Mouse (Mus musculus) heart, embryonic 13.5 days (tissue): ENCODE measurements around the gene Acp7. TPM values are rescaled to one million over a fixed set of nuclear protein-coding genes. Genes with fewer than 3 reads are reported as not detected.

ENCODE experiments used
- ATAC-seq: fragments of 200-750 bp; cut with Nextera tagmentation; 2 replicates; pipeline ENCODE4 v1.8.0; 2017; ENCODE audit warnings: moderate TSS enrichment; ENCODE audit not compliant: insufficient number of reproducible peaks, low FRiP score, low TSS enrichment; ENCODE audit errors: extremely low read depth
- H3K27ac ChIP-seq: fragments of 300-500 bp; sonication (generic); replicated peaks from 2 replicates; pipeline ENCODE4 v1.5.1; 2015; ENCODE audit warnings: moderate library complexity, mild to moderate bottlenecking, inconsistent platforms
- H3K27me3 ChIP-seq: fragments of 300-500 bp; sonication (generic); replicated peaks from 2 replicates; pipeline ENCODE4 v1.6.1; 2015; ENCODE audit warnings: mild to moderate bottlenecking, inconsistent platforms
- H3K36me3 ChIP-seq: fragments of 300-500 bp; sonication (generic); 2 replicates; pipeline ENCODE4 v1.6.1; 2015; ENCODE audit warnings: mild to moderate bottlenecking, inconsistent platforms
- H3K4me1 ChIP-seq: fragments of 300-500 bp; sonication (generic); 2 replicates; pipeline ENCODE4 v1.6.1; 2015; ENCODE audit warnings: inconsistent platforms
- H3K4me2 ChIP-seq: fragments of 300-500 bp; sonication (generic); 2 replicates; pipeline ENCODE4 v1.6.1; 2015; ENCODE audit warnings: inconsistent platforms, mild to moderate bottlenecking, moderate library complexity
- H3K4me3 ChIP-seq: fragments of 300-500 bp; sonication (generic); 2 replicates; pipeline ENCODE4 v1.5.1; 2015; ENCODE audit warnings: moderate library complexity, mild to moderate bottlenecking, inconsistent platforms
- H3K9ac ChIP-seq: fragments of 300-500 bp; sonication (generic); 2 replicates; pipeline ENCODE4 v1.6.1; 2015; ENCODE audit warnings: inconsistent platforms, mild to moderate bottlenecking, moderate library complexity
- H3K9me3 ChIP-seq: fragments of 300-500 bp; sonication (generic); 2 replicates; pipeline ENCODE4 v1.6.1; 2016; ENCODE audit warnings: inconsistent platforms
- WGBS: fragments of 180-500 bp; shearing (Covaris S2); methylation state at CpG from one replicate; pipeline ENCODE4 v1.1.7; 2015; ENCODE audit warnings: mixed read lengths; 5-methylcytosine and 5-hydroxymethylcytosine counted together
- microRNA-seq: library from miRNA; unstranded; fragments of <30 nt; microRNA quantifications from one replicate; pipeline ENCODE4, GENCODE M21; 2016
- polyA plus RNA-seq: library from polyadenylated mRNA; unstranded; fragments of >200 nt; fragmentation: Nextera tagmentation; extraction: Ambion mirVana; gene quantifications from 2 replicates; pipeline ENCODE4 v1.2.1, GENCODE M21; 2015

Gene Acp7
- polyA plus RNA-seq, 1 experiment from 2014 or later, result not detected

- Histone ChIP-seq H3K4me3 (no peak overlapping the region), H3K27ac (no peak overlapping the region), H3K9me3 (no peaks in the 10 kb centered on the region), H3K4me1 (peaks cover 32% of the 10 kb centered on the region), H3K4me2 (no peak overlapping the region), H3K9ac (peak overlapping the region; percentile 56; the same call in 1 of the 2 replicates), H3K36me3 (peaks cover 44% of the 10 kb centered on the region), H3K27me3 (no peaks in the 10 kb centered on the region)
- 29% methylated on average over 6 of the region's 6 CpGs for WGBS
- no peak for ATAC-seq
These were observed 73.4 kb downstream of the Acp7 start for GRCm38 (mm10) chr7:28557708-28558107.

Small RNA genes within 50 kb of the gene (microRNA-seq; reads per million reads assigned to microRNA genes)
- 1.0 reads per million for gene Mir7049

Other genes starting within 250 kb of the Acp7 start
- 49.9 and 54.2 TPM in 2 replicates for gene Med29, start 238.6 kb downstream of the Acp7 start, polyA plus RNA-seq
- 73.4 and 75.1 TPM in 2 replicates for gene Paf1, start 238.4 kb downstream of the Acp7 start, polyA plus RNA-seq
- 6.9 and 8.4 TPM in 2 replicates for gene Gmfg, start 193.9 kb downstream of the Acp7 start, polyA plus RNA-seq
- gene Lrfn1, start 179.4 kb downstream of the Acp7 start, polyA plus RNA-seq, result 0.94 and 1.1 TPM in 2 replicates
- gene Ifnl2, start 120.9 kb downstream of the Acp7 start, polyA plus RNA-seq, result not detected in 2 replicates
- not detected in 2 replicates for gene Ifnl3, start 108.5 kb downstream of the Acp7 start, polyA plus RNA-seq
- gene Sycn, start 90.4 kb downstream of the Acp7 start, polyA plus RNA-seq, result not detected in 2 replicates
- not detected in 2 replicates for gene Nccrp1, start 84.1 kb downstream of the Acp7 start, polyA plus RNA-seq
- 18.7 and 23.3 TPM in 2 replicates for gene Samd4b, start 33.2 kb downstream of the Acp7 start, polyA plus RNA-seq
- gene Pak4, start 33.1 kb downstream of the Acp7 start, polyA plus RNA-seq, result 27.9 and 30.5 TPM in 2 replicates
- 4.2 and 4.7 TPM in 2 replicates for gene Fbxo27, start 61.5 kb upstream of the Acp7 start, polyA plus RNA-seq
- 10.6 and 11.4 TPM in 2 replicates for gene Fbxo17, start 85.5 kb upstream of the Acp7 start, polyA plus RNA-seq
- 108 and 117 TPM in 2 replicates for gene Mrps12, start 110.5 kb upstream of the Acp7 start, polyA plus RNA-seq
- gene Sars2, start 110.7 kb upstream of the Acp7 start, polyA plus RNA-seq, result 20.2 and 20.4 TPM in 2 replicates
- not detected in 2 replicates for gene Ccer2, start 124.8 kb upstream of the Acp7 start, polyA plus RNA-seq
- gene Sirt2, start 135.4 kb upstream of the Acp7 start, polyA plus RNA-seq, result 48.9 and 51.5 TPM in 2 replicates
- 30.5 and 32.7 TPM in 2 replicates for gene Nfkbib, start 136.2 kb upstream of the Acp7 start, polyA plus RNA-seq
- 2.7 and 3.6 TPM in 2 replicates for gene Rinl, start 157.6 kb upstream of the Acp7 start, polyA plus RNA-seq
- gene Hnrnpl, start 177.2 kb upstream of the Acp7 start, polyA plus RNA-seq, result 168 TPM in 2 replicates
- gene Ech1, start 193.9 kb upstream of the Acp7 start, polyA plus RNA-seq, result 169 and 182 TPM in 2 replicates
- gene Lgals4, start 202.5 kb upstream of the Acp7 start, polyA plus RNA-seq, result 4.3 and 5.6 TPM in 2 replicates
- gene Lgals7, start 232.5 kb upstream of the Acp7 start, polyA plus RNA-seq, result 1.5 and 1.6 TPM in 2 replicates